Comparison of ENCODE assay signal across 20 mouse cellular contexts in the genomic region with DNA sequence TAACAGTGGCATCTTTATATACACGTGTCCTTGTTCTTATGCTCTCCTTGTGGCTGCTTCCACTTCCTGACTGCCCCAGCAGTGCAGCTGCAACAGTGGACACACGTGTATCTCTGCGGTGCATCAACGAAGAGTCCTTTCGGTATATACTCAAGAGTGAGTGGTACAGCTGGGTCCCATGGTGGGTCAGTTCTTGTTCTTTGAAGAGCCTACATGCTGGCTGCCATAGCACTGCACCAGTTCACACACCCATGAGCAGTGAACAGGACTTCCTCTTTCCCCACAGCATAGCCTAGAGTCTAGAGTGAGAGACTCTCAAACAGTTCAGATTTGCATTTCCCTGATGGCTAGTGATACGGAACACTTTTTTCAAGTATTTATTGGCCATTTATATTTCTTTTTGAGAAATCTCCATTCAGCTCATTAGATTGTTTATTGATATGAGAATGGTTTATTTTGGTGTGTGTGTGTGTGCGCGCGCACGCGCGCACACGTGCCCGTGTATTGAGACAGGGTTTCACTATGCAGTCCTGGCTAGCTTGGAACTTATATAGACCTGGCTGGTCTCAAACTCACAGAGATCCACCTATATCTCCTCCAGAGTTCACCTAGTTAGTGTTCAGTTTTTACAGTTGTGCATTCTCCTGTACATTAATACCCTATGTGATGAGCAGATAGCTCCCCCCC. TPM values are rescaled to one million over a fixed set of nuclear protein-coding genes. Genes with fewer than 3 reads are reported as not detected.
DNase-seq lines count a peak whose midpoint lies in the region; ATAC-seq and TF ChIP-seq lines count a peak whose summit lies in the region.
"Had no signal": no experiment of that assay in that cellular context is flagged by ENCODE, and none has a peak within 500 bp of the region (broad histone marks: within the 10 kb centered on the region; RNA-seq: fewer than 3 reads in every experiment).

No protein-coding gene starts in this region.

- peak; percentile 42; the same call in 1 of the 2 replicates for TF ChIP-seq EP300 in CH12.LX (IDR thresholded peaks at IDR 0.05; ENCODE audit: low read length)

- in situ Hi-C loops in CH12.LX (cut with MboI; ENCODE audit: low pct_ligation_motif_present, low pct_unique_long_range_greater_than_20kb, low sequenced_read_pairs): loop anchor here (10.0 to 25.0 kb wide), 3 partner anchors 141 to 401 kb away; a partner anchor contains a TSS

- no peak for TF ChIP-seq CTCF in CH12.LX (conservative IDR thresholded peaks at IDR 0.05 in 1 of 2, IDR thresholded peaks at IDR 0.05 in 1 of 2; ENCODE audit: low read depth in 2 of 2, low read length in 2 of 2)

- ATAC-seq in heart, embryonic 14.5 days (ENCODE audit: insufficient number of reproducible peaks, insufficient read depth, low FRiP score, low read depth): no peak
- peak; percentile 60 for ATAC-seq in megakaryocyte progenitor cell, adult 5-6 weeks (replicated peaks; ENCODE audit: poor library complexity)
- ATAC-seq: forebrain, embryonic 15.5 days; midbrain, embryonic 13.5 days had no signal

- no peak for DNase-seq in heart, postnatal 25 days (ENCODE audit: low spot score)
- peak; percentile 92 for DNase-seq in A20 (ENCODE audit: low read depth, low spot score)
- peak; percentile 79 for DNase-seq in CH12.LX (ENCODE audit: extremely low read depth)
- DNase-seq in adrenal gland, adult 8-10 months: no peak
- no peak for DNase-seq in MN1 (ENCODE audit: low spot score)
- DNase-seq: cerebellum, adult 2 months; gastrocnemius, postnatal 14 days; kidney, adult 8-10 months; layer of hippocampus, adult 9-11 months; lung, postnatal 36 days; thymus, postnatal 14 days had no signal

- dilution Hi-C loops in CH12.LX (cut with MboI; ENCODE audit: extremely low pct_ligation_motif_present, extremely low pct_unique_long_range_greater_than_20kb, low sequenced_read_pairs): no loop called here

- H3K9me3 ChIP-seq in heart, embryonic 14.5 days (ENCODE audit: control insufficient read depth, low read length): no peaks in the 10 kb centered on the region
- H3K9me3 ChIP-seq in CH12.LX (replicated peaks; ENCODE audit: low read length): no peaks in the 10 kb centered on the region
- H3K9me3 ChIP-seq: embryonic facial prominence, embryonic 12.5 days; forebrain, embryonic 15.5 days; midbrain, embryonic 13.5 days had no signal

- no peak overlapping the region for H3K4me2 ChIP-seq in heart, embryonic 14.5 days (ENCODE audit: low read length)
- H3K4me2 ChIP-seq in CH12.LX (ENCODE audit: insufficient read depth, low read depth, poor library complexity, severe bottlenecking): peak overlapping the region; percentile 92
- H3K4me2 ChIP-seq: embryonic facial prominence, embryonic 12.5 days; forebrain, embryonic 15.5 days; midbrain, embryonic 13.5 days had no signal

- intact Hi-C loops in heart, postnatal 25 days (cut with DNase I): no loop called here

- no peaks in the 10 kb centered on the region for H3K36me3 ChIP-seq in heart, embryonic 14.5 days (ENCODE audit: control insufficient read depth, insufficient read depth, low read length)
- no peaks in the 10 kb centered on the region for H3K36me3 ChIP-seq in CH12.LX (replicated peaks in 1 of 2; ENCODE audit: control insufficient read depth in 1 of 2, insufficient read depth in 1 of 2, low read length in 1 of 2)
- H3K36me3 ChIP-seq: embryonic facial prominence, embryonic 12.5 days; forebrain, embryonic 15.5 days; midbrain, embryonic 13.5 days had no signal

- H3K4me3 ChIP-seq in heart, embryonic 14.5 days (ENCODE audit: control insufficient read depth in 1 of 2, insufficient read depth in 1 of 2, low read depth in 1 of 2, low read length in 2 of 2): no peak overlapping the region
- H3K4me3 ChIP-seq in CH12.LX (replicated peaks in 1 of 3; ENCODE audit: low read depth in 2 of 3, low read length in 2 of 3, poor library complexity in 1 of 3): peak overlapping the region in 2 of 3 experiments; percentile 4 to 36
- H3K4me3 ChIP-seq: embryonic facial prominence, embryonic 12.5 days; forebrain, embryonic 15.5 days; midbrain, embryonic 13.5 days had no signal

- peak overlapping the region; percentile 88 to 93; a peak in 3 of 4 replicates for H3K27ac ChIP-seq in heart, embryonic 14.5 days (replicated peaks in 1 of 2; ENCODE audit: control insufficient read depth in 1 of 2, insufficient read depth in 1 of 2, low read depth in 2 of 2, low read length in 2 of 2)
- H3K27ac ChIP-seq in CH12.LX (ENCODE audit: insufficient read depth, low read depth): peak overlapping the region; percentile 71
- H3K27ac ChIP-seq: embryonic facial prominence, embryonic 12.5 days; forebrain, embryonic 15.5 days; midbrain, embryonic 13.5 days had no signal

- no peaks in the 10 kb centered on the region for H3K79me2 ChIP-seq in CH12.LX (replicated peaks; ENCODE audit: control insufficient read depth, extremely low read depth, insufficient read depth, poor library complexity, severe bottlenecking)

- 94% methylated on average over 14 of the region's 14 CpGs for WGBS in heart, embryonic 14.5 days

- peak; percentile 77 for TF ChIP-seq POLR2A in CH12.LX (IDR thresholded peaks at IDR 0.05; ENCODE audit: low read depth, low read length)

- no peak overlapping the region for H3K9ac ChIP-seq in heart, embryonic 14.5 days (ENCODE audit: low read length)
- peak overlapping the region; percentile 51 for H3K9ac ChIP-seq in CH12.LX (ENCODE audit: insufficient read depth, low read depth)
- H3K9ac ChIP-seq: embryonic facial prominence, embryonic 12.5 days; forebrain, embryonic 15.5 days; midbrain, embryonic 13.5 days had no signal

- no peaks in the 10 kb centered on the region for H3K27me3 ChIP-seq in heart, embryonic 14.5 days (ENCODE audit: control insufficient read depth, insufficient read depth, low read length)
- H3K27me3 ChIP-seq in CH12.LX (replicated peaks): no peaks in the 10 kb centered on the region
- H3K27me3 ChIP-seq: forebrain, embryonic 15.5 days; midbrain, embryonic 13.5 days had no signal

- TF ChIP-seq RAD21 in CH12.LX (IDR thresholded peaks at IDR 0.05; ENCODE audit: low read depth, low read length): no peak

- H3K4me1 ChIP-seq in heart, embryonic 14.5 days (ENCODE audit: control insufficient read depth in 2 of 2, insufficient read depth in 2 of 2, low read length in 2 of 2): peaks cover 27 to 42% of the 10 kb centered on the region in 2 experiments
- H3K4me1 ChIP-seq in CH12.LX (ENCODE audit: control insufficient read depth in 1 of 2, insufficient read depth in 2 of 2): peaks cover 24 to 53% of the 10 kb centered on the region in 2 experiments
- H3K4me1 ChIP-seq: embryonic facial prominence, embryonic 12.5 days had no signal

TF ChIP-seq in CH12.LX, 34 proteins besides CTCF, POLR2A, EP300 and RAD21:
- TF ChIP-seq JUN (IDR thresholded peaks at IDR 0.05; ENCODE audit: insufficient read depth, low read depth, low read length) (no peak), MYC (IDR thresholded peaks at IDR 0.05; ENCODE audit: low read depth, low read length) (peak; percentile 39; the same call in 1 of the 2 replicates), BHLHE40 (IDR thresholded peaks at IDR 0.05; ENCODE audit: low read depth, low read length) (peak; percentile 93), MAX (IDR thresholded peaks at IDR 0.05; ENCODE audit: low read length) (peak; percentile 83), KAT2A (IDR thresholded peaks at IDR 0.05; ENCODE audit: insufficient replicate concordance, low read length) (no peak), SIN3A (IDR thresholded peaks at IDR 0.05; ENCODE audit: low read length) (no peak; the same call in 1 of the 2 replicates), TBP (conservative IDR thresholded peaks at IDR 0.05; ENCODE audit: low read depth, low read length) (peak; percentile 87), SMC3 (IDR thresholded peaks at IDR 0.05; ENCODE audit: low read depth, low read length) (no peak), IRF4 (IDR thresholded peaks at IDR 0.05; ENCODE audit: low read depth, low read length) (0 out of 2 replicates have a peak, but pooled peaks have one; percentile 15), NRF1 (IDR thresholded peaks at IDR 0.05; ENCODE audit: low read depth, low read length) (peak; percentile 68), TCF12 (IDR thresholded peaks at IDR 0.05; ENCODE audit: low read depth, low read length) (peak; percentile 45; the same call in 1 of the 2 replicates), ELF1 (IDR thresholded peaks at IDR 0.05; ENCODE audit: low read depth, low read length) (peak; percentile 65), HCFC1 (IDR thresholded peaks at IDR 0.05; ENCODE audit: low read depth, low read length) (peak; percentile 25; the same call in 1 of the 2 replicates), ZNF384 (IDR thresholded peaks at IDR 0.05; ENCODE audit: low read depth, low read length) (peak; percentile 48; the same call in 1 of the 2 replicates), E2F4 (IDR thresholded peaks at IDR 0.05; ENCODE audit: insufficient replicate concordance, low read depth, low read length) (no peak), NELFE (IDR thresholded peaks at IDR 0.05; ENCODE audit: low read depth, low read length) (no peak), USF2 (conservative IDR thresholded peaks at IDR 0.05; ENCODE audit: low read depth, low read length) (no peak), MXI1 (IDR thresholded peaks at IDR 0.05; ENCODE audit: low read depth, low read length) (peak; percentile 87)

RNA-seq across cellular contexts. Expression of a gene that starts 4.8 kb away (rescaled TPM):
- polyA plus RNA-seq in heart, embryonic 14.5 days (2014; fragmentation: Nextera tagmentation; extraction: Ambion mirVana): not detected in 2 replicates
- total RNA-seq in heart, postnatal 25 days (2021): not detected
- total RNA-seq in CH12.LX (2012; rRNA removed): 2.3 TPM in 2 replicates
- total RNA-seq in CH12.LX (2014; rRNA removed): not detected in 2 replicates
- polyA plus RNA-seq in CH12.LX (2012; ENCODE audit: insufficient read length, low read depth): 1.1 and 1.7 TPM in 2 replicates
- total RNA-seq in megakaryocyte progenitor cell, adult 5-6 weeks (2015): not detected in 2 replicates
- total RNA-seq in megakaryocyte progenitor cell, adult 5-6 weeks (2017): not detected in 2 replicates
- total RNA-seq in adrenal gland, adult 8-10 months (2022): not detected
- total RNA-seq: adrenal gland, postnatal 10 days; gastrocnemius, postnatal 14 days; left cerebral cortex, postnatal 10 days had no signal
- polyA plus RNA-seq: cerebellum, adult 2 months; embryonic facial prominence, embryonic 12.5 days; forebrain, embryonic 15.5 days; hindbrain, embryonic 11.5 days; limb, embryonic 14.5 days; midbrain, embryonic 13.5 days had no signal

RNA-seq across cellular contexts. Expression of a gene that starts 26.0 kb away (rescaled TPM):
- not detected in 2 replicates for polyA plus RNA-seq in heart, embryonic 14.5 days (2014; fragmentation: Nextera tagmentation; extraction: Ambion mirVana)
- not detected for total RNA-seq in heart, postnatal 25 days (2021)
- total RNA-seq in CH12.LX (2012; rRNA removed) (not detected in 2 replicates), CH12.LX (2014; rRNA removed) (not detected in 2 replicates)
- polyA plus RNA-seq in CH12.LX (2012; ENCODE audit: insufficient read length, low read depth): not detected in 2 replicates
- total RNA-seq in megakaryocyte progenitor cell, adult 5-6 weeks (2015): not detected in 2 replicates
- total RNA-seq in megakaryocyte progenitor cell, adult 5-6 weeks (2017): not detected in 2 replicates
- under 1 TPM in 1 of 4 experiments, not detected in 3; 0.73 TPM for total RNA-seq in adrenal gland, adult 8-10 months (2022)
- total RNA-seq: adrenal gland, postnatal 10 days; gastrocnemius, postnatal 14 days; left cerebral cortex, postnatal 10 days had no signal
- polyA plus RNA-seq: cerebellum, adult 2 months; embryonic facial prominence, embryonic 12.5 days; forebrain, embryonic 15.5 days; hindbrain, embryonic 11.5 days; limb, embryonic 14.5 days; midbrain, embryonic 13.5 days had no signal

Comparison
In these comparisons a context has a peak if more than half of its experiments do, and no peak if none do; other contexts are left out.
1. H3K4me3 ChIP-seq: peak in CH12.LX (2 of 3); none in heart, embryonic 14.5 days (0 of 2).
2. DNase-seq: peak in A20 (single experiment) and CH12.LX (single experiment); none in heart, postnatal 25 days (single experiment), adrenal gland, adult 8-10 months (single experiment) and MN1 (single experiment).